ENCODE assay signal across 8 mouse cellular contexts in genomic region chr19:38818766-38819426, GRCm38 (mm10). TPM values are rescaled to one million over a fixed set of nuclear protein-coding genes. Genes with fewer than 3 reads are reported as not detected.
A peak's percentile ranks its signal among the peaks of the same experiment; 100 is the strongest.
DNase-seq lines count a peak whose midpoint lies in the region; ATAC-seq lines count a peak whose summit lies in the region.

Noc3l (minus strand) TSS chr19:38819237.

- ATAC-seq in inflammation-experienced regulatory T-cells, adult 6 months = peak; percentile 92
- ATAC-seq in megakaryocyte-erythroid progenitor cell, adult 5-6 weeks (replicated peaks; ENCODE audit: low FRiP score, low TSS enrichment, poor library complexity, severe bottlenecking) = peak; percentile 88

- intact Hi-C loops in left cerebral cortex, postnatal 10 days (cut with DNase I) = no loop called here

- DNase-seq in adipocyte (ENCODE audit: low spot score) = peak; percentile 93
- peak; percentile 94 for DNase-seq in embryo, embryonic 10 days (ENCODE audit: low spot score)
- DNase-seq in gastrocnemius, postnatal 10 days = peak; percentile 97
- DNase-seq in left cerebral cortex, postnatal 10 days (ENCODE audit: extremely low spot score in 1 of 2, low spot score in 2 of 2) = peak; percentile 92 to 95
- DNase-seq in right cerebral cortex, postnatal 25 days = peak; percentile 93
- peak; percentile 90 to 95 for DNase-seq in urinary bladder, postnatal 4 days (ENCODE audit: low spot score in 2 of 2)

RNA-seq across cellular contexts. Expression of gene Noc3l, which starts in this region (rescaled TPM):
- 1 to 10 TPM; 6.1 to 8.3 TPM for total RNA-seq in gastrocnemius, postnatal 10 days (2021)
- polyA plus RNA-seq in inflammation-experienced regulatory T-cells, adult 6 months (2017; shearing (Covaris generic)) = 1 to 10 TPM; 7.5 to 8.4 (median 7.7) TPM
- 10 to 100 TPM; 10.5 to 12.5 TPM for total RNA-seq in left cerebral cortex, postnatal 10 days (2021)
- 24.3 and 34.6 TPM in 2 replicates for total RNA-seq in megakaryocyte-erythroid progenitor cell, adult 5-6 weeks (2014; fragmentation: Nextera tagmentation)
- total RNA-seq in megakaryocyte-erythroid progenitor cell, adult 5-6 weeks (2017) = 60.5 and 71.2 TPM in 2 replicates

Comparison
In these comparisons a context has a peak if more than half of its experiments do, and no peak if none do; other contexts are left out.
1. Peak in every context shown above with its lines: DNase-seq and ATAC-seq.